Mouse (Mus musculus): ENCODE data around the gene Havcr2. TPM values are rescaled to one million over a fixed set of nuclear protein-coding genes. Genes with fewer than 3 reads are reported as not detected.
"Not testable (repeated sequence)": the region's sequence is repeated elsewhere in the genome, so short reads cannot be mapped to it uniquely, and the experiment has no call there.

The Havcr2 gene
- polyA plus RNA-seq, 1 experiment from 2014 or later = 0.66 TPM

GRCm38 (mm10) chr11:46421086-46421888, 33.4 kb upstream of the Havcr2 start:
- ATAC-seq (no peak), DNase-seq (ENCODE audit: low spot score) (no peak)
- TF ChIP-seq CTCF (IDR thresholded peaks at IDR 0.05) (no peak), EP300 (IDR thresholded peaks at IDR 0.05) (no peak)
- H3K27me3 ChIP-seq (replicated peaks; ENCODE audit: insufficient read depth, low read length) = no peaks in the 10 kb centered on the region
- no peak overlapping the region for H3K27ac ChIP-seq (ENCODE audit: low read length)
- WGBS = 66% methylated on average over 8 of the region's 8 CpGs
- no peaks in the 10 kb centered on the region for H3K4me1 ChIP-seq (ENCODE audit: insufficient read depth, low read depth, low read length)
- H3K36me3 ChIP-seq (ENCODE audit: insufficient read depth, low read length) = no peaks in the 10 kb centered on the region
- H3K4me3 ChIP-seq (ENCODE audit: low read depth, low read length) = no peak overlapping the region
- H3K9ac ChIP-seq (replicated peaks; ENCODE audit: low read depth) = no peak overlapping the region
- no peak overlapping the region for H3K4me2 ChIP-seq (replicated peaks; ENCODE audit: low read depth, low read length)
- no peaks in the 10 kb centered on the region for H3K9me3 ChIP-seq (ENCODE audit: low read length)

- DNase-seq (ENCODE audit: low spot score); H3K27me3 ChIP-seq (replicated peaks; ENCODE audit: insufficient read depth, low read length); ATAC-seq; H3K4me1 ChIP-seq (ENCODE audit: insufficient read depth, low read depth, low read length); H3K9ac ChIP-seq (replicated peaks; ENCODE audit: low read depth); H3K4me2 ChIP-seq (replicated peaks; ENCODE audit: low read depth, low read length); H3K27ac ChIP-seq (ENCODE audit: low read length); H3K36me3 ChIP-seq (ENCODE audit: insufficient read depth, low read length); H3K4me3 ChIP-seq (ENCODE audit: low read depth, low read length); H3K9me3 ChIP-seq (ENCODE audit: low read length): not testable (repeated sequence)
- WGBS = 53% methylated on average over 4 of the region's 4 CpGs
Measured at GRCm38 (mm10) chr11:46428131-46428530, 26.6 kb upstream of the Havcr2 start.

- H3K9me3 ChIP-seq (ENCODE audit: low read length) = no peaks in the 10 kb centered on the region
- no peak overlapping the region for H3K9ac ChIP-seq (replicated peaks; ENCODE audit: low read depth)
- no peaks in the 10 kb centered on the region for H3K27me3 ChIP-seq (replicated peaks; ENCODE audit: insufficient read depth, low read length)
- H3K36me3 ChIP-seq (ENCODE audit: insufficient read depth, low read length) = no peaks in the 10 kb centered on the region
- TF ChIP-seq CTCF (IDR thresholded peaks at IDR 0.05) = no peak
- WGBS = 79% methylated on average over 2 of the region's 2 CpGs
- no peak overlapping the region for H3K4me2 ChIP-seq (replicated peaks; ENCODE audit: low read depth, low read length)
- no peak for ATAC-seq
- no peak for DNase-seq (ENCODE audit: low spot score)
- H3K27ac ChIP-seq (ENCODE audit: low read length) = no peak overlapping the region
- no peaks in the 10 kb centered on the region for H3K4me1 ChIP-seq (ENCODE audit: insufficient read depth, low read depth, low read length)
- H3K4me3 ChIP-seq (ENCODE audit: low read depth, low read length) = no peak overlapping the region
Measured at GRCm38 (mm10) chr11:46430123-46430522, 24.6 kb upstream of the Havcr2 start.

- Histone ChIP-seq H3K4me2 (replicated peaks; ENCODE audit: low read depth, low read length) (no peak overlapping the region), H3K9ac (replicated peaks; ENCODE audit: low read depth) (no peak overlapping the region), H3K36me3 (ENCODE audit: insufficient read depth, low read length) (no peaks in the 10 kb centered on the region), H3K9me3 (ENCODE audit: low read length) (no peaks in the 10 kb centered on the region), H3K4me3 (ENCODE audit: low read depth, low read length) (no peak overlapping the region), H3K4me1 (ENCODE audit: insufficient read depth, low read depth, low read length) (no peaks in the 10 kb centered on the region), H3K27me3 (replicated peaks; ENCODE audit: insufficient read depth, low read length) (no peaks in the 10 kb centered on the region), H3K27ac (ENCODE audit: low read length) (no peak overlapping the region)
- ATAC-seq (peak; percentile 67), DNase-seq (ENCODE audit: low spot score) (peak; percentile 85)
- TF ChIP-seq CTCF (IDR thresholded peaks at IDR 0.05) = peak; percentile 91
- TF ChIP-seq EP300 (IDR thresholded peaks at IDR 0.05) = no peak
- WGBS = 18% methylated on average over 3 of the region's 3 CpGs
Measured at GRCm38 (mm10) chr11:46431129-46431528, 23.6 kb upstream of the Havcr2 start.

- ATAC-seq (no peak), DNase-seq (ENCODE audit: low spot score) (no peak)
- H3K9ac ChIP-seq (replicated peaks; ENCODE audit: low read depth) = no peak overlapping the region
- no peak overlapping the region for H3K4me2 ChIP-seq (replicated peaks; ENCODE audit: low read depth, low read length)
- no peaks in the 10 kb centered on the region for H3K4me1 ChIP-seq (ENCODE audit: insufficient read depth, low read depth, low read length)
- H3K36me3 ChIP-seq (ENCODE audit: insufficient read depth, low read length) = no peaks in the 10 kb centered on the region
- no peak overlapping the region for H3K27ac ChIP-seq (ENCODE audit: low read length)
- H3K4me3 ChIP-seq (ENCODE audit: low read depth, low read length) = no peak overlapping the region
- H3K9me3 ChIP-seq (ENCODE audit: low read length) = no peaks in the 10 kb centered on the region
- TF ChIP-seq CTCF (IDR thresholded peaks at IDR 0.05) (no peak), EP300 (IDR thresholded peaks at IDR 0.05) (no peak)
- no peaks in the 10 kb centered on the region for H3K27me3 ChIP-seq (replicated peaks; ENCODE audit: insufficient read depth, low read length)
Measured at GRCm38 (mm10) chr11:46435363-46435762, 19.4 kb upstream of the Havcr2 start.

GRCm38 (mm10) chr11:46436760-46437458, 17.8 kb upstream of the Havcr2 start, which contains the start of gene Med7:
Med7 (plus strand) TSS chr11:46436925.
- DNase-seq (ENCODE audit: low spot score) = peak; percentile 99
- no peaks in the 10 kb centered on the region for H3K27me3 ChIP-seq (replicated peaks; ENCODE audit: insufficient read depth, low read length)
- H3K4me3 ChIP-seq (ENCODE audit: low read depth, low read length) = peak within 1 kb of the TSS; percentile 98
- TF ChIP-seq CTCF (IDR thresholded peaks at IDR 0.05) (no peak), EP300 (IDR thresholded peaks at IDR 0.05) (no peak)
- WGBS = 1% methylated on average over 55 of the region's 59 CpGs
- peak within 1 kb of the TSS; percentile 78 for H3K4me2 ChIP-seq (replicated peaks; ENCODE audit: low read depth, low read length)
- peak within 1 kb of the TSS; percentile 93 for H3K27ac ChIP-seq (ENCODE audit: low read length)
- peak; percentile 100 for ATAC-seq
- H3K9ac ChIP-seq (replicated peaks; ENCODE audit: low read depth) = peak within 1 kb of the TSS; percentile 95
- H3K4me1 ChIP-seq (ENCODE audit: insufficient read depth, low read depth, low read length) = no peaks in the 10 kb centered on the region
- H3K9me3 ChIP-seq (ENCODE audit: low read length) = no peaks in the 10 kb centered on the region
- H3K36me3 ChIP-seq (ENCODE audit: insufficient read depth, low read length) = peaks cover 4% of the 10 kb centered on the region; the same call in 1 of the 2 replicates

All from lung, postnatal 0 days (tissue).